Mouse (Mus musculus): ENCODE measurements around the gene Fam43a.

Gene Fam43a

GRCm38 (mm10) chr16:30599491-30600268 lies at the start of gene Fam43a:
TSS of gene Fam43a (plus strand) at chr16:30599723.
- in situ Hi-C loops (cut with MboI, MseI): no loop called here

GRCm38 (mm10) chr16:30549966-30550747 lies 49.4 kb upstream of the Fam43a start:
- in situ Hi-C loops (cut with MboI, MseI): no loop called here

DNA sequence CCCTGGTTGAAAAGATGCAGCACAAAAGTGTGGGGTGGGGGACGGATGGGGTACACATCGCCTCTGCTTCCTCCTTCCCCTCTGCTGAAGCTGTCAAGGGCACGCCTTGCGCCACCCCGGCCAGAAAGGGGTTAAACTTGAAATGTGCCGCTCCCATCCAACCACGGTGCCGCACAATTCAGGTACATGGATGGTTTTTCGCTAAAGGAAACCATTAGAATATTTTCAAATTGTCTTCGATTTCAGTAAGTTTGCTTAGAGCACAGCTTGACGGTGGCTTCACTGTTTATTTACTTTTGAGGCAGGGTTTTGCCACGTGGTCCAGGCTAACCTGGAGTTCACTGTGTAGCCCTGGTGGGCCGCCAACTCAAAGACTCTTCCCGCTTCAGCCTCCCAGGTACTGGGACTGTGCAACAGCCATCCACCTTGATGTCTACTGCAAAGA lies 48.8 kb upstream of the Fam43a start, which contains the start of gene Tmem44:
Tmem44 (minus strand) TSS at position 95 of the 445 bp plus-strand sequence.
- in situ Hi-C loops (cut with MboI, MseI): no loop called here

GRCm38 (mm10) chr16:30552621-30553338 lies 46.7 kb upstream of the Fam43a start:
- in situ Hi-C loops (cut with MboI, MseI): no loop called here

DNA sequence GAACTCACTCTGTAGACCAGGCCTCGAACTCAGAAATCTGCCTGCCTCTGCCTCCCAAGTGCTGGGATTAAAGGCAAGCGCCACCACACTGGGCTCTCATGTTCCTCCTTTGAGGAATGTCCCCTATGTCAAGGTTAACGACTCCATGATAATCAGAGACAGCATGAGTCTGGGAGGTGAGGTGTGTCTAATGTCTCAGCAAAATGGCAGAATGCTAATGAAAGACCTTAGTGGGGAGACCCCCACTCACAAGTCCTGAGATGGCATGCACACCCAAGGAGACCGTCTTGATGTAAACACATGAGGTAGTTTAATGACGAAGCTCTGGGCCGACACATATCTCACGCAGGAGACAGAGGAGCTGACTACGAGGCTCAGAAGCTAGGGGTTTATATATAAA lies 45.4 kb upstream of the Fam43a start:
- in situ Hi-C loops (cut with MboI, MseI): no loop called here

- in situ Hi-C loops (cut with MboI, MseI): no loop called here
These were observed 40.1 kb upstream of the Fam43a start for GRCm38 (mm10) chr16:30559312-30559992.

- in situ Hi-C loops (cut with MboI, MseI): no loop called here
These were observed 38.9 kb upstream of the Fam43a start for GRCm38 (mm10) chr16:30560601-30561000.

- in situ Hi-C loops (cut with MboI, MseI): no loop called here
These were observed 33.9 kb upstream of the Fam43a start for GRCm38 (mm10) chr16:30565631-30566030.

- in situ Hi-C loops (cut with MboI, MseI): no loop called here
These were observed 29.4 kb upstream of the Fam43a start for GRCm38 (mm10) chr16:30570173-30570572.

GRCm38 (mm10) chr16:30571378-30571777 lies 28.1 kb upstream of the Fam43a start:
- in situ Hi-C loops (cut with MboI, MseI): no loop called here

GRCm38 (mm10) chr16:30572239-30572638 lies 27.3 kb upstream of the Fam43a start:
- in situ Hi-C loops (cut with MboI, MseI): no loop called here

DNA sequence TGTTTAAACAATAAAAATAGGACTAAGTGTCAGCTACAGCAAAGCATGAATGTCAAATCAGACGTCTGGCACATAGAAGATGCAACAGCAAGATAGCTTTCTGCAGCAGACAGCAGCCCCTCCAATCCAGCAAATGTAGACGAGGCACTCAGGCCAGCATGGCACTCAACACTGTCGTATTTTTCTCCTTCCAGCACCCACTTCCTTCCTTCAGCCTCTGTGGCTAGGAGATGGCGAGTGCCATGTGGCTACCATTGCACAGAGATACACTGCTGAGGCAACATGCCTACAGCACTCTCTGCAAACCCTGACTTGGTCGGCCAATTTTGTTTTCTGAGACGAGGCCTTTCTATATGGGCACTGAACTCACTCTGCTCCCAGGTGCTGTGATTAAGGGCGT lies 23.7 kb upstream of the Fam43a start:
- in situ Hi-C loops (cut with MboI, MseI): no loop called here

- in situ Hi-C loops (cut with MboI, MseI): no loop called here
These were observed 23.1 kb upstream of the Fam43a start for GRCm38 (mm10) chr16:30576392-30576791.

- in situ Hi-C loops (cut with MboI, MseI): no loop called here
These were observed 18.8 kb upstream of the Fam43a start for GRCm38 (mm10) chr16:30580765-30581164.

DNA sequence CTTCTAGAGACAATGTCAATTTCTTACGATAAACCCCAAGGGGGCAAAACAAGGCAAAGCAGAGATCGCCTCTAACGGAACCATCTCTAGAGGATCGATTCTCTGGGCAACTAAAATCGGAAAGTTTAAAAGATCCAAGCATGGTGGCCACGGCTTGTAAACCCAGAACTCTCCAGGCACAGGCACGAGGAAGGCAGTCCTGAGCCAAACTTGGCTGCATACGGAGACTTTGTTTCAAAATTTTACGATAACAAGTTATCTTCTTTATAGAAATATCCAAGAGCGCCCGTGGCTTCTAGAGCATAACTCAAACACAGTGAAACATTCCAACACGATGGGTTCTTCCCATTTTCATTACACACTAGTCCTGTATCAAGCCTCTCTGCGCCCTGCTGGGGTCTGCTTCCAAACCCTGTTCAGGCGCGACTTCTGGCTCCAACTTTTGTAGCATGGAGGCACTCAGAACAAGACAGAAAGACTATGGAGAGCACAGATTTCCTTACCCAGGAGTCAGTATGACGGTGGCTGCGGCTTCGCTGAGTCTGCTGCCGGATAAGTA lies 12.5 kb upstream of the Fam43a start:
- in situ Hi-C loops (cut with MboI, MseI): no loop called here

DNA sequence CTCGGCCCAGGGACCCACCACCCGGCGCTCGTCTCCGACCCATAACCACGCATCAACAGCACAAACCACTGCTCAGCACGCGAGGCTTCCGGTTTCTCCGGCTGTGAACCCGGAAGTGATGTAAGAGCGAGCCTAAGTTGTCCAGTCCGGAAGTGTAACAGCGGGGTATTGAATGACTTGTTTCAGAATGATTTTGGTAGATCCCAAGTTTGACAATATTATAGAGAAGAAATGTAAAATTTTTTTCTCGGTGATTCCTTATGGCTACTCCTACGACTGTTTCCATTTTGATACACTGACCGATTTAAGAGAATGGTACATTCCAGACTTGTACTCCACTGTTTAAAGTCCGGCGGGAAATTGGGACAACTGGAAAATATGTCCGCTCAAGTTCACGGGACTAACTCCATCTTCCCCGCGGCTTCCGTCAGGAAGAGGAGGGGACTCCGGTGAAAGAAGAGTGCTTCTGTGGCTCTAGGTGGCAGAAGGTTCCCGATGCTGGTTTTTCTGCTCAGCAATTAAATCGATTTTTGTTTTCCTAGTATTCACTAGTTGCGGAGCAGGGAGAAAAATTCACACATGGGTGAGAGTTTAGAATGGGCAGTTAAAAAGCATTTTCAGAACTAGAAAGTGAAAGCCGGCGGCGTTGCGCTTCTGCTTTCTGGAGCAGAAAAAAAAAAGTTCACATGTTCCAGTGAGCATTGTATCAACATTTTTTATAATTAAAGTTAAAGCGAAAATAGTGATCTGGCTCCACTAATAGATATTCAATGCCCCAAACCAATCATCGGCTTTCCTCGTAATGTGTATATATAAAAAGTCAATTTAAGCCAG lies 11.8 kb upstream of the Fam43a start, which contains the start of gene Lsg1:
Lsg1 (minus strand) TSS at position 99 of the 834 bp plus-strand sequence.
- in situ Hi-C loops (cut with MboI, MseI): no loop called here

DNA sequence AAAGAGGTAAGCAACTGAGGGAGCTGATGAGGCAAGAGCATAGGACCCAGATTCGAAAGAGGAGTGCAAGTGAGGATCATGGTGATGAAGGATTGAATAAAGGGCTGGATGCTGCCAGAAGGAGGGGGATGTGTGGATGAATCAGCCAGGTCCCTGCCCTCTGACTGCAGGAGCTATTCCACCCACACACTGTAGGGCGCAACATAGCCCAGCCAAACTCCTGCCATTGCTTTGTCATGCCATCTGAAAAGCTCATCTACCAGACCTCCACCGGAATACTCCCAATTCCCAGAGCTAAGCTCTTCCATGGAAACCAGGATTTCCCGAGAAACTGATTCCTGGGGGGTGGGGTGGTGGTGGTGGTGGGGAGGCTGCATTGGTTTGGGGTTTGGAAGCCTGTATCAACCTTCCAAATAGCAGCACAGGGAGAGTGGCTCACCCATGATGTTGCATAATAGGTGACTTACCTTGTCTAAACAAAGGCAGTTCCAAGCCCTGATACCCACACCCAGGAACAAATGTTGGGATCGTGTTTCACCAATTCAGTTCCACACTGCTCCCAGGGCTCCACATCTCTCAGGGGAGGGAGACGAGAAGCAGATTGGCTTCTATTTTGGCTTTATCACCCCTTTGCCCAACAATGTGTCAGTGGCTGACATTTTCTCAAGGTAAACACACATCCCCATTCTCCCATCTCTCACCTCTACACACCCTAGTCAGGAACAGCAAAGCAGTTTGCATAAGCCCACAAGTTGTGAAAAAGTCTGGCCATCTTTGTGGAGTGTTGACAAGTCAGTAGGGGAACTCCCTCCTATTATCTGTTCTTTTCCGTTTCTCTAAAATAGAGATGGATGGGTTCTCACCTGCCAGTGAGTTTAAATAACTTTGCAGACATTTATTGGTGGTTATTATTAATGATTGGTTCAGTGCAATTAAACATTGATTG lies 9.0 kb upstream of the Fam43a start:
- in situ Hi-C loops (cut with MboI, MseI): loop anchor here (5.0 kb wide), 2 partner anchors 482 to 752 kb away; no protein-coding TSS in a partner anchor

- in situ Hi-C loops (cut with MboI, MseI): loop anchor here (5.0 kb wide), 2 partner anchors 480 to 750 kb away; no protein-coding TSS in a partner anchor
These were observed 7.5 kb upstream of the Fam43a start for GRCm38 (mm10) chr16:30591990-30592389.

DNA sequence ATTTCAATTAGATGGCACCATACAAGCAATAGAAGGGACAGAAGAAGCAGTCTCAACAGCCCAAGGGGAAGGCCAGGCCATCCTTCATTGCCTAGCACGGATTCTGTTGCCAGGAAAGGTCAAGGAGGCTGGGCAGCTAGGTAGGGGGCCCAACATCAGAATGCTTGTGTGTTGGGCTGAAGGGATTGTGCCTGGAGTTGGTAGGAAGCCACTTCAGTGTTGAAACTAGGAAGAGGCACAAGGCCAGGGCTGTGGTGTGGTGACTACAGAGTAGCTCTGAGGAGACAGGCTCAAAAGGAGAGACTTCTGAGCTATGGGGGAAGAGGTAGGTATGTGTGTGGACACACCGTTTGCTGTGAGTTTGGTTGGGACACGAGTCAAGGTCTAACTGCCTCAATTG lies 4.2 kb upstream of the Fam43a start:
- in situ Hi-C loops (cut with MboI, MseI): no loop called here
